Mouse (Mus musculus): Measurements from ENCODE around the gene Mlst8. TPM values are rescaled to one million over a fixed set of nuclear protein-coding genes. Genes with fewer than 3 reads are reported as not detected.

Gene Mlst8
- polyA plus RNA-seq, 1 experiment from 2014 or later = 24.2 TPM

DNA sequence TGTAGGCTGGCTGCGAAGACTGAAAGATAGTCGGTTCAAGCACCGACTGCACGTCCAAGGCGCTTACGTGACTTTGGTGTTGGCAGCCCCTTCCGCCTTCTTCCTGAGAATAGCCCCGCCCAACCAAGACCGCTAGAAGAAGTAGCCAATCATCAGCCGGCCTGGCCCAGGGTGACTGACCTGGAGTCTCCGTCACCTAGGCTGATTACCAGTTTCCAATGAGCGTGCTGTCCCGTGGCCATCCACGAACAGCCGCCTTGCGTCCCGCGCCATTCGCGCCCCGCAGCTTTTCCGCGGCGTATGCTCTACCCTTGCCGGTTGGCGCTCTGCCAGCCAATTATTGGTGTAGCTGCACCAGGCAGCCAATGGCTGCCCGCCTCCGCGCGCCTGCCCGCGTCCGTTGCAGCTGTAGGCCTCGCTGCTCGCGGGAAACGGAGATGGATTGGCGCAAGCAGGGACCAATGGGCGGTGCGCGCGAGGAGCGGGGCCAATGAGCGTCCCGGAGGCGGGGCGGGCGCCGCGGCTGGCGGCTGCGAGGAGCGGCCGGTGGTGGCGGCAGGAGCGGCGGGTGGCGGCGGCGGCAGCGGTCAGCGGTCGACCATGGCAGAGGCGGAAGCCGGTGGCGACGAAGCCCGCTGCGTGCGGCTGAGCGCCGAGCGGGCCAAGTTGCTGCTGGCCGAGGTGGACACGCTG is 8.8 kb downstream of the Mlst8 start, which contains the start of the genes E4f1 and Pgp:
TSS of gene E4f1 (minus strand) at position 404 of the 693 bp plus-strand sequence.
TSS of gene Pgp (plus strand) at position 483 of the 693 bp plus-strand sequence.
- peak within 1 kb of the TSS; percentile 82 for H3K9ac ChIP-seq (ENCODE audit: low read depth, low read length)
- peaks cover 7% of the 10 kb centered on the region; the same call in 1 of the 2 replicates for H3K36me3 ChIP-seq (ENCODE audit: insufficient read depth, low read length)
- peak within 1 kb of the TSS; percentile 81 for H3K27ac ChIP-seq
- H3K9me3 ChIP-seq (replicated peaks; ENCODE audit: low read length) = no peaks in the 10 kb centered on the region
- peak within 1 kb of the TSS; percentile 95 for H3K4me2 ChIP-seq (ENCODE audit: low read length)
- peak within 1 kb of the TSS; percentile 70 for H3K4me3 ChIP-seq (replicated peaks; ENCODE audit: low read depth, low read length)
- ATAC-seq (replicated peaks; ENCODE audit: low FRiP score, low read depth) (peak; percentile 95), DNase-seq (ENCODE audit: low spot score) (peak; percentile 98)
- WGBS = under 1% methylated on average over 62 of the region's 75 CpGs
- no peaks in the 10 kb centered on the region for H3K27me3 ChIP-seq (ENCODE audit: insufficient read depth, low read length)
- TF ChIP-seq CTCF (IDR thresholded peaks at IDR 0.05; ENCODE audit: low read depth) = no peak
- H3K4me1 ChIP-seq (replicated peaks; ENCODE audit: insufficient read depth, low read length) = peaks cover 24% of the 10 kb centered on the region

- TF ChIP-seq CTCF (IDR thresholded peaks at IDR 0.05; ENCODE audit: low read depth) = no peak
- Histone ChIP-seq H3K9ac (ENCODE audit: low read depth, low read length) (peak overlapping the region; percentile 82; the same call in 1 of the 2 replicates), H3K4me3 (replicated peaks; ENCODE audit: low read depth, low read length) (peak overlapping the region; percentile 70), H3K4me1 (replicated peaks; ENCODE audit: insufficient read depth, low read length) (peaks cover 24% of the 10 kb centered on the region), H3K4me2 (ENCODE audit: low read length) (peak overlapping the region; percentile 95), H3K9me3 (replicated peaks; ENCODE audit: low read length) (no peaks in the 10 kb centered on the region), H3K27me3 (ENCODE audit: insufficient read depth, low read length) (no peaks in the 10 kb centered on the region), H3K36me3 (ENCODE audit: insufficient read depth, low read length) (0 out of 2 replicates have a peak, but pooled peaks cover 3% of the 10 kb centered on the region), H3K27ac (peak overlapping the region; percentile 81)
- ATAC-seq (replicated peaks; ENCODE audit: low FRiP score, low read depth) (no peak), DNase-seq (ENCODE audit: low spot score) (no peak)
- 18% methylated on average over 7 of the region's 7 CpGs for WGBS
Measured at GRCm38 (mm10) chr17:24469336-24469909, 9.5 kb downstream of the Mlst8 start.

DNA sequence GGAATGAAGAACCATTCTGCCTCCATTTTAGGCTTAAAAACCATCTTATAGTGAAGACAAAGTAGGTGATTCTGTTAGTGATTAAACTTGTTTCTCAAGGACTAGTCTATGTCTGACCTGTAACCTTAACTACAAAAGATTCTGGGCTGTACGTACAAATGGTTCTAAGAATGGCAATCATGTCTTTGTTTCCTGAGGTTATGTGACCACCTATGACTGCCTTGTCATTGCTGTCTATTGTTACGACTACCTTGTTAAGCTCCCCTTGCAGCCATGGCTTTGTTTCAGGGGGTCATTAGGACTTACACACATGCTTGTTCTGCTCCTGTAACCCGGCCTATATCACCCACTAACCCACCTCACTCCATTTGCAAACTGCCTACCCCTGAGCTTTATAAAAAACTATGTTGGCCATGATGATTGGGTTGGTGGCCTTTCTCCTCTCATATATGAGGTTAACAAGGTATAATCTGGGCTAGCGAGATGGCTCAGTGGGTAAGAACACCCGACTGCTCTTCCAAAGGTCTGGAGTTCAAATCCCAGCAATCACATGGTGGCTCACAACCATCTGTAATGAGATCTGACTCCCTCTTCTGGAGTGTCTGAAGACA is 10.1 kb downstream of the Mlst8 start:
- DNase-seq (ENCODE audit: low spot score) (no peak), ATAC-seq (replicated peaks; ENCODE audit: low FRiP score, low read depth) (no peak)
- no peaks in the 10 kb centered on the region for H3K27me3 ChIP-seq (ENCODE audit: insufficient read depth, low read length)
- no peak for TF ChIP-seq CTCF (IDR thresholded peaks at IDR 0.05; ENCODE audit: low read depth)
- H3K36me3 ChIP-seq (ENCODE audit: insufficient read depth, low read length) = no peaks in the 10 kb centered on the region
- H3K27ac ChIP-seq = no peak overlapping the region
- H3K4me3 ChIP-seq (replicated peaks; ENCODE audit: low read depth, low read length) = no peak overlapping the region
- H3K4me1 ChIP-seq (replicated peaks; ENCODE audit: insufficient read depth, low read length) = peaks cover 24% of the 10 kb centered on the region
- H3K4me2 ChIP-seq (ENCODE audit: low read length) = no peak overlapping the region
- 89% methylated on average over 5 of the region's 5 CpGs for WGBS
- H3K9me3 ChIP-seq (replicated peaks; ENCODE audit: low read length) = no peaks in the 10 kb centered on the region
- H3K9ac ChIP-seq (ENCODE audit: low read depth, low read length) = no peak overlapping the region

GRCm38 (mm10) chr17:24463374-24464133 is 15.3 kb downstream of the Mlst8 start:
- WGBS = 48% methylated on average over 6 of the region's 6 CpGs
- Histone ChIP-seq H3K9ac (ENCODE audit: low read depth, low read length) (no peak overlapping the region), H3K4me3 (replicated peaks; ENCODE audit: low read depth, low read length) (no peak overlapping the region), H3K4me2 (ENCODE audit: low read length) (no peak overlapping the region), H3K9me3 (replicated peaks; ENCODE audit: low read length) (no peaks in the 10 kb centered on the region), H3K4me1 (replicated peaks; ENCODE audit: insufficient read depth, low read length) (no peaks in the 10 kb centered on the region), H3K27me3 (ENCODE audit: insufficient read depth, low read length) (no peaks in the 10 kb centered on the region), H3K36me3 (ENCODE audit: insufficient read depth, low read length) (no peaks in the 10 kb centered on the region), H3K27ac (no peak overlapping the region)
- ATAC-seq (replicated peaks; ENCODE audit: low FRiP score, low read depth) (peak; percentile 40), DNase-seq (ENCODE audit: low spot score) (no peak)
- 0 out of 2 replicates have a peak, but pooled peaks have one; percentile 4 for TF ChIP-seq CTCF (IDR thresholded peaks at IDR 0.05; ENCODE audit: low read depth)

DNA sequence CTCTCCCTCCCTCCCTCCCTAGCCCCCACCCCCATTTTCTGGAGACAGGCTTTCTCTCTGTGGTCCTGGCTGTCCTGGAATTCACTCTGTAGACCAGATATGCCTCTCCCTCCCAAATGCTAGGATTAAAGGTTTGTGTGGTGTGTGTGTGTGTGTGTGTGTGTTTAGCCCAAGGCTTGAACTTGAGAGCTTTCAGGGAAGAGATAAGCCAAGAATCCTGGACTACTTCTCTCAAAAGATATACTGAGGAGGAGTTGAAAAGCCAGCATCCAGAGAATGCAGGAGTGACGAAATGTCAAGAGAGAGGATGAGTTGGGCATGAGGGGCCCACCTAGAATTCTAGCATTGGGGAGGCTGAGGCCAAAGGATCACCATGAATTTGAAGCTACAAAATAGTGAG is 15.9 kb downstream of the Mlst8 start:
- no peaks in the 10 kb centered on the region for H3K27me3 ChIP-seq (ENCODE audit: insufficient read depth, low read length)
- DNase-seq (ENCODE audit: low spot score) (no peak), ATAC-seq (replicated peaks; ENCODE audit: low FRiP score, low read depth) (no peak)
- H3K4me3 ChIP-seq (replicated peaks; ENCODE audit: low read depth, low read length) = no peak overlapping the region
- no peak overlapping the region for H3K4me2 ChIP-seq (ENCODE audit: low read length)
- no peaks in the 10 kb centered on the region for H3K36me3 ChIP-seq (ENCODE audit: insufficient read depth, low read length)
- no peak for TF ChIP-seq CTCF (IDR thresholded peaks at IDR 0.05; ENCODE audit: low read depth)
- no peaks in the 10 kb centered on the region for H3K4me1 ChIP-seq (replicated peaks; ENCODE audit: insufficient read depth, low read length)
- H3K27ac ChIP-seq = no peak overlapping the region
- 85% methylated on average over 1 of the region's 1 CpGs for WGBS
- H3K9me3 ChIP-seq (replicated peaks; ENCODE audit: low read length) = no peaks in the 10 kb centered on the region
- no peak overlapping the region for H3K9ac ChIP-seq (ENCODE audit: low read depth, low read length)

GRCm38 (mm10) chr17:24461580-24461979 is 17.3 kb downstream of the Mlst8 start:
- no peak overlapping the region for H3K9ac ChIP-seq (ENCODE audit: low read depth, low read length)
- ATAC-seq (replicated peaks; ENCODE audit: low FRiP score, low read depth) (no peak), DNase-seq (ENCODE audit: low spot score) (peak; percentile 50)
- H3K4me3 ChIP-seq (replicated peaks; ENCODE audit: low read depth, low read length) = no peak overlapping the region
- 71% methylated on average over 2 of the region's 2 CpGs for WGBS
- H3K27ac ChIP-seq = no peak overlapping the region
- no peaks in the 10 kb centered on the region for H3K9me3 ChIP-seq (replicated peaks; ENCODE audit: low read length)
- no peaks in the 10 kb centered on the region for H3K36me3 ChIP-seq (ENCODE audit: insufficient read depth, low read length)
- H3K27me3 ChIP-seq (ENCODE audit: insufficient read depth, low read length) = no peaks in the 10 kb centered on the region
- TF ChIP-seq CTCF (IDR thresholded peaks at IDR 0.05; ENCODE audit: low read depth) = peak; percentile 71
- H3K4me1 ChIP-seq (replicated peaks; ENCODE audit: insufficient read depth, low read length) = no peaks in the 10 kb centered on the region
- H3K4me2 ChIP-seq (ENCODE audit: low read length) = no peak overlapping the region

Measured in kidney, postnatal 0 days (tissue).